Mouse (Mus musculus): ENCODE data around the gene Bckdha.

- TF ChIP-seq POU5F1 (IDR thresholded peaks at IDR 0.05; ENCODE audit: borderline replicate concordance, low read length) = no peak
- TF ChIP-seq CTCF (conservative IDR thresholded peaks at IDR 0.05; ENCODE audit: low read length) = no peak
These were observed 10.4 kb upstream of the Bckdha start for GRCm38 (mm10) chr7:25669158-25669557.

Data from E14TG2a.4 (cell line).